Mouse (Mus musculus) inflammation-experienced regulatory T-cells, adult 6 months (primary cell): ENCODE results near the gene Kcnq5. TPM values are rescaled to one million over a fixed set of nuclear protein-coding genes. Genes with fewer than 3 reads are reported as not detected.
"Not testable (repeated sequence)": the region's sequence is repeated elsewhere in the genome, so short reads cannot be mapped to it uniquely, and the experiment has no call there.

Experiments
- ATAC-seq: one replicate; pipeline ENCODE4 v1.8.0; 2017
- polyA plus RNA-seq, 3 experiments: library from polyadenylated mRNA; unstranded; fragments of 100-300 nt; shearing (Covaris generic); gene quantifications; one replicate each; pipeline ENCODE4 v1.2.1; 2017

Gene Kcnq5
- polyA plus RNA-seq, 3 experiments from 2014 or later, result 1.9 to 7.1 (median 4.6) TPM

DNA sequence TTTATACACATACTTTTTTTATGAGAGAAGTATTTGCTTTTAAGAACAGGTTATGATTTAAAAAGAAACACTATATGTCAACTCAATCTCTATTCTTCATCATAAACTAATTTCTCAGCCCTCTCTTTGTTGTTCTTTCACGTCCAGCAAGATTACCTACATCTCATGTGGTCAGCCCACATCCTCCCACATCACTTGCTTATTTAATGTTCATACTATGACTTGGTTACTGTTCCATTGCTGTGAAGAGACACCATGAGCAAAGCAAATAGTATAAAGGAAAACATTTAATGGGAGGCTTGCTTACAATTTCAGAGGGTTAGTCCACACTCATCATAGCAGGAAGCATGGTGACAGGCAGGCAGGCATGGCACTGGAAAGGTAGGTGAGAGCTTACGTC is 124.4 kb downstream of the Kcnq5 start:
- ATAC-seq, result peak; percentile 58

DNA sequence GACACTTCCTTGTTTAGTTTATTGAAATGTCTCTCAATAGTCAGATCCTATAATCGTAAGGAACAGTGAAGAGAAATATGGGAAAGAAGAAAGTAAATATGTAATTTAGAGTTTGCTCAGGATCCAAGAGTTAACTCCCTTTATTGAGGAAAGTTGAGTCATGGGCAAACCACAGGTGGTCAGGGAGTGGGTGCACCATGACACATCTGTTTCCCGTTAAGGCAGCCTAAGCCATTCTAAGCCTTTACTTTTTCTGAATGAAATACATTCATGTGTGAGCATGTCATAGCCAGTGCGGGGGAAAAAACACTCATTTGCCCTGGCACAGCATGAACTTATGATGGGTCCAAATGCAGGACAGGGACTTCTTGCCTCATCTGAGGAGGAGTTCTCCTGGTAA is 125.4 kb downstream of the Kcnq5 start:
- ATAC-seq, result no peak

DNA sequence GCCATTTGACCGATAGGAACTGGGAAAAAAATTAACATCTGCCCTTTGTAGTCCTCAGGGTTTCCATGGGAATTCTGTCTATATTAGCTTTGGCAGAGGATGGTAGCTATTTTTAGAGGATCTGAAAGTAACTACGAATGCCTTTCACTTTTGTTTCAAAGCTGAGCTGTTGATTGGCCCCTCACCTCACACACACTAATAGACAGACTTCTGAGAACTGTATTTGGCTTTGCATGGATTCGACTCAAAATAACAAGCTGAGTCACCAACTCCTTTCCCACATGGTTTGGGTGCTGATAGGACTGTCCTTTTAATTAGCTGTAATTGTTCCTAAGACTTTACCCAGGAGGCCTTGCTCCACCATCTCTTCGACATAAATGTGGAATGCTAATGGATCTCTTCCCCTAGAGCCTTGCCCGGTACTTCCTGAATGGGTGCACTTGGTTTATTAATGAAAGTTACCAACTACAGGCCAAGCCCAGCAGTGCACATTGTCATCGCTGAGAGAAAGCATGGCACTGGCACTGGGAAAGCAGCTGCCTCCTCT is 131.8 kb downstream of the Kcnq5 start:
- ATAC-seq, result peak; percentile 94

DNA sequence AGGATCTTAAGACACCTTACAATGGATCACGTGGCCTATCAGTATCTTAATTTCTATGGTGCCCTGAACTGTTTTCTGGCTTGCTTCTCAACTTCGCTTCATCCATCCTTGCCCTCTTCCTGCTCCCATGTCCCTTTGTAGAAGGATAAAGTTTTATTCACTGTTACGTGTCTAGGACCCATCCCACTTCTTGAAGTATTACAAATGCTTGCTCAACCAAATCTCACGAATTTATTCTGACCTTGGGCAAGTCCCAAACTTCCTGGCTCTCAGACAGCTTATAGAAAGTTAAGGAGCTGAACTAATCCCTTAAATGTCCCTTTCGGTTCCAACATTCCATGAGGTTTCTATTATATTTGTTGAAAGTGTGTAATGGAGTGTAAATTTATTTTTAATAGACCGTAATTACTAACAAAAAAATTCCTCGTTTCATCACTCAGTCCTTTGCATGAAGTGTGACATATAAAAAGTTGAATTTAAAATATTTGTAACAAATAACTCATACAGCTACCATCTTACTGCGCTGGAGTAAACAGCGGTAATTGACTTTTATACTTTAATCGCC is 141.6 kb downstream of the Kcnq5 start:
- no peak for ATAC-seq

DNA sequence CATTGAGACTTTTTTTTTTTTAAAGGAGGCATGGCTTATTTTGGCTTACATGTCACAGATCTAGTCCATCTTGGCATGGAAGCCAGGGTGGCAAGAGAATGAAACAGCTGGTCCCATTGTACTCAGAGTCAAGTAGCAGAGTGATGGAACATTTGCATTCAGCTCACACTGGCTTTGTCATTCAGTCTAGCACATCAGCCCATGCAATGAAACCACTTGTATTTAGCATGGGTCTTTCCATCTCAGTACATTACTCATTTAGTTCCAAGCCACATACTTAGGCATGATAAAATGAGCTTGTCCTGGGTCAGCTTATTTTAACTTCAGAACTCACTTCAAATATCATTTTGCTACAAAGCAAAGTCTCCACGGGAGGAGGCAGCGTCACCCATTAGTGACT is 156.7 kb downstream of the Kcnq5 start:
- ATAC-seq, result no peak

DNA sequence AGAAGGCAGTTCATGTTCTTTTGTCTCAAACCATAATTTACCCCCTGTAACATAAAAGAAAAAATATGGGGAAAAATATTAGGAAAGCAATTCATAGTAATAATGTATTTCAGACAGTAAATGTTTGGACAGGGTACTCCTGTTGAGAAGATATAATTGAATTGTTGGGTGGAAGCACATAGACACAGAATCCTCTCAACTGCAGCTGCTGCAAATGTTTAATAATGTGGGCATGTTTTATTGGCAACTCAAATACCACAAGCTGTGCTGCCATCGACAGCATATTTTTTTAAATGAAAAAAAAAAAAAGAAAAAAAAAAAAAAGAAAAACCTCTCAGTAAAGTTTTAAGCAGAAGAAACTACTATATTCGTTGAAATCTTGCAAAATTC is 157.3 kb downstream of the Kcnq5 start:
- no peak for ATAC-seq

DNA sequence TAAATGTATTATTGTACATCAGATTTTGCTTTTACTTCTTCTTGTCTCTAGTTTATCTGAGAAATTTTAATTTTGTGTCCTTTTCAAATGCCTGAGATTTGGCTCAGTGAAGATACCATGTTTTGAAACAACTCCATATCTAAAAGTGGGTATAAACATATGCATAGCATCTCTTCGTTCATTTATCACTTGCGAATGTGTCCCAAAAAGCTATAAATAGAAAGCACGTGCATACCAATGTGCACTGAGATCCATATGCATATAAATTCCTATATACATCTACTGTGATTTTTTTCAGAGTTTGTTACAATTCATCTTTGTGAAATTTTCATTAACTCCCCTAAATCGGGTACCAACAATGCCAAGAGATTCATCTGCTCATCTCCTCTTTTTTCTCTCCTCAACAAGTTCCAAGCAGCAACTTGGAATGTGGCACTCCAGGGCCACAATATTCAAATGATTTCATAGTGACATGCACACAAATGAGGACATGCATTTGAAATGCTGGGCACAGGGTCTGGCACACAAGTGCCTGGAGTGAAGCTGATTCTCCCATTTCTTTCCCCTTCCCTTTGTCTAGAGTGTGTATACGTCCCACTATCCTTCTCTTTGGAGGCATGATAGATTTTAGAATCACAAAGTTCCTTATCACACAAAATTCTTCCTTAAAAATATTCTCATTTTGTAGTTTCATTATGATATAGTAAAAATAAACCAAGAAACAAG is 157.8 kb downstream of the Kcnq5 start:
- no peak for ATAC-seq

DNA sequence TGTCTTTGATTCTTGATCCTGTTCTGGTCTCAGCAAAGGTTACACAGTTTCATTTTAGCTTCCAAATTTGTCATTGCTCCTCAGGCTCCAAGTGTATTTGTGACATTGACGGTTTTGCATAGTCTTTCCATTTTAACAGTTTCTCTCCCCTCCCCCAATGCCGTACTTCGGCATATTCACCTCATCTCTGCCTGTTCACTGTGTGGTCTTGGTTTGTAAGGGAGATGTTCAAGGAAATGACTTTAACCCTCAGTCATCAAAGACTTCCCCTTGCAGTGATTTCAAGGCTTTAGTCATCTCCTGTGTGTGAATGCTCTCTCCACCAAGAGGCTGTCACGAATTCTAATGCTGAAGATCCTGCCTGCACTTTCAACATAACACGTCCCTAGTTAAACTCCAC is 181.0 kb downstream of the Kcnq5 start:
- peak; percentile 64 for ATAC-seq

DNA sequence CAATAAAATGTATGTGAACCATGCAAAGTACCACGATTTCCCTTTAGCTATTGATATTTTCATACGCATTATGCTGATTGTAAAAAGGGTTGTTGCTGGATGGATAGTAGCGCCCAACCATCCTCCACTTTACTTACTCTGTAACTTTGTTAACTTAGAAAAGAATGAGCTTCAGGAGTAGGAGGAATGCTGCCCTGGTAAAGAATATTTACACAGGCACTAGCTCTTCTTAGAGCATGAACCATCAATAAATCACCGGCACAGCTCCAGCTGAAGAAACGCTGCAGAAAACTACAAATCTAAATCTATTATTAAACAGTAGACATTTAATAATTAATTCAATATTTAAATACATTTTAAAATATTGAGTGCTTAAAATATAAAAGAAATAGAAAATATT is 184.2 kb downstream of the Kcnq5 start:
- ATAC-seq, result no peak

DNA sequence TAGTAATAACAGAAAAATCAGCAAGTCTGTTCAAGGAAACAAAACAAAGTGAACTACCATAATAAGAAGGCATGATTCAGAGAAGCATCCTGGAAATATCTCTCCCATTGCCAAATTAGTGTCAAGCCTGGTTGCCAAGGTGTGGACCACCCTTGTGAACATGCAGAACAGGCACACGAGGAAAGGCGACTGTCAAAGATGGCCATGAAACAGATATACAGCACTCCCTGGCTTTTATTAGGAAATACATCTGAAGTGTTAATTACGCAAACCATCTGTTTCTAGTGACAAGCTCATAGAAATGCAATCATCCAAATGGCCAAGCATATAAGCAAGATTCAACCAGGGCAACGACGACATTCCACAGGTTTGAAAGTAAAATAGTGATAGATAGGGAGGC is 187.8 kb downstream of the Kcnq5 start:
- ATAC-seq, result no peak

DNA sequence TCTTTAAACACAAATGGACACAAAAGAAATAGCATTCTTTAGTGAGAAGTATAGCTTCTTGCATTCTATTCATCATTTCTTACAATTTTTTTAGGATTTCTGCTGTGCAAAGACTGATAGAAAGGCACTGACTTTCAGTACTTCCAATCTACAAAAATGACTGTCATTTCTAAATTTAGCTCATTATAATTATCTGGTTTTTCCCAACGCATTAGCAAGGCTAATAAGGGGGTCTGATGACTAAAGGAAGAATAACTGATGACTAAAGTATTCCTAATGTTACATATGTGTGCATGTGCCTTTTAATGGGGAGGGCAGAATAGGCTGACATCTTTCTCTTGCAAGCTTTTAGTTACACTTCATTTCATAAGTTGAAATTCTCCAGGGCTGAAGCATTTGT is 191.2 kb downstream of the Kcnq5 start:
- ATAC-seq, result no peak

DNA sequence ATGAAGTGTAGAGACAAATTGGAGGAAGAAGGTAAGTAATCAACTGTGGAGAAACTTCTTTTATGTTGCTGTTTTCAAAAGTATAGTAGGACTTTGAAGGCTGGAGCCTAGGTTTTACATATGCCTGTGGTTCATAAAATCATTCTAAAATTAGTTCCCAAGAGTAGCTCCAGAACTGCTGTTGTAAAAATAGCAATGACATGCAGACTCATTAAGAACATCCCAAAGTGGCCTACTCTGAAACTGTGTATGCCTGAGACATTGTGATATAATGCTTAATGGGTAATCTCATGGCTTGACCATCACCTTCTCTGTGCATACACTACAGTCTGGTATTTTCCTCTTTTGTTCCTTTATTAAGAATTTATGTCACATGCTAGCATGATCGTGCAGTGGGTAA is 212.4 kb downstream of the Kcnq5 start:
- ATAC-seq, result no peak

DNA sequence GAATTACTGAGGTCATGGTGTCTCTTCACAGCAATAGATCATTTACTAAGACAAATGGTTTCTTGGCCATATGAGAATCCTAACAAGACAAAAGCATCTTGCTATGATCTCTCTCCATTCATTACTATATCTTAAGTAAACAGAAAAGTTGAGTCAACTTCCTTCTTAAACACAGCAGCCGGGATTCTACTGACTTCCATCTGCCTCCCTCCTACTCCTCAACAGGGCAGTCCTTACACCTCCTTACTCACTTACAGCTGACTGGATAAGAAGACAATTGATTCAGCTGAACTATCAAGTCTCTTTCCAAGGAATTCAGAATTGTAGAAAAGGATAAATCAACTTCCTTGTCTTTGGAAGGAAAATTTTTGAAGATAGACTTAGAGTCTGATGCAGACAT is 232.6 kb downstream of the Kcnq5 start:
- ATAC-seq, result no peak

DNA sequence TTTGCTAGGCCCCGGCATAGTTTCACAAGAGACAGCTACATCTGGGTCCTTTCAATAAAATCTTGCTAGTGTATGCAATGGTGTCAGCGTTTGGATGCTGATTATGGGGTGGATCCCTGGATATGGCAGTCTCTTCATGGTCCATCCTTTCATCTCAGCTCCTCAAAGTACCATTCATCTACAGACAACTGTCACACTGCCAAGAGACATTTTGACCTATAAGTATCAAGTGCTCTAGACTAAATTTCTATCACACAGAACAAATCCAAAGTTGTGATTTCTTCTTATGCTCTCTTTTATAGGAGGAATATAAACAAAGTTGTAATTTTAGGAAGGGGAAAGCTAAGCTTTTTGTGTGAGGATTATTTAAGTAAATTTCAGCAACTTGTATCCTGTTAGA is 238.5 kb downstream of the Kcnq5 start:
- not testable (repeated sequence) for ATAC-seq

DNA sequence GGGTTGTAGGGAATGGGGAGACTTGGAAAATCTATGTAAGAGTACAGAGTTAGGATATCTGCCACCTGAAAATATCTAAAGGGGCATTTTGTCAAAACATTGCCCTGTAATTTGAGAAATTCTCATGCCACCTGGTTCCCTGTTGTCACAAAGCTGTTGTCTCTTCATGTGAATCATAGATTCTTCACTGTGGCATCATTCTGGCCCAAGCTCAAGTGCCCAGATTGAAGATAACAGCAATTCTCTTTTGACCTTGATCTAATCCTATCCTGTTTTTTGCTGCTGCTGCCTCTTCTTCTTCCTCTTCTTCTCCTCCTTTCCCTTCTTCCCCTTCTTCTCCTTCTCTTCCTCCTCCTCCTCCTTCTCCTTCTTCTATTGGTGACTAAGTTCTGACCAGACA is 240.5 kb downstream of the Kcnq5 start:
- ATAC-seq, result no peak

DNA sequence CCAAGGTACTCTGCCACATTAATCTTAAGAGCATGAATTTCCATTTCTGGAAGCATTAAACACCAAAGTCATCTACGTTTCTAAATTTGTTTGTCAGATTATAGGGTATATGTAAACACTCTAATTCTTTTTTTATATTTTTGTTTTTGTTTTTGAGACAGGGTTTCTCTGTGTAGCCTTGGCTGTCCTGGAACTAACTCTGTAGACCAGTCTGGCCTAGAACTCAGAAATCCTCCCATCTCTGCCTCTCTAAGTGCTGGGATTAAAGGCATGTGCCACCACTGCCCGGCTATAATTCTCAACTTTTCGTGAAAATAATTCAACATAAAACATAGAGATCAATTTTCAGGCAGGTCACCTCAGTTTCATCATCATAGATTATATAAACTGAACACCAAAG is 246.9 kb downstream of the Kcnq5 start:
- no peak for ATAC-seq

DNA sequence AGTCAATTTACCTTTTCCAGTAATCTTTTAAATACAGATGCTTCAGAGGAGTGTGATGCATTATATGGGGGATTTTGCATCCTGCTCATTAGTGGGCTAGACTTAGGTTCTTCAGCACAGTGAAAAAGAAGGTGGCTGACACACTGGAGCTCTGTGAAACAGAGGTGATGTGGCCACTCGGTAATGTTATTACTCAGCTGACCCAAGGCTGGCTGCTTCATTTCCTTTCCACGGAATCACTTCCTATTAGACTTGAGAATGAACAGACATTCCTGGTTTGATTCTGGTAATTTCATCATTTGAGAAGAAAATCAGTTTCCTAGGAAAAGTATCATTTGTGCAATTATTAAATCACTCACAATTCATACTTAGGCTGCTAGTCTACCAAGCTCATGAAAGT is 249.0 kb downstream of the Kcnq5 start:
- ATAC-seq, result no peak

DNA sequence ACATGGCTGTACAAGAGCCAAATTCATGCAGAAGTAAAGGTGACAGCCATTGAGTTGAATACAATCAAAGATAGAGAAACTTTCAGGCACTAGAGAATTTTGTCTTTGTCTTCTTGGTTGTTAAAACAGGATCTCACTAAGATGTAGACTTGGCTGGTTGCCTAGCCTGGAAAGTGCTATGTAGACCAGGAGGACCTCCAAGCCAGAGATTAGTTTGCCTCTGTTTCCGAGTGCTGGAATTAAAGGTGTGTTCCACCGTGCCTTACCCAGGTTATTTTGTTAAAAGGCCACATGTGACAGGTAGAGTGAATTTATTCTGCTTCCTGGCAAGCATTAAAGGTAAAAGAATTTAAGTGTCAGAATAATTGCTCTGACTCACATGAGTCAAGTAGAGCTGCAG is 271.3 kb downstream of the Kcnq5 start:
- no peak for ATAC-seq

DNA sequence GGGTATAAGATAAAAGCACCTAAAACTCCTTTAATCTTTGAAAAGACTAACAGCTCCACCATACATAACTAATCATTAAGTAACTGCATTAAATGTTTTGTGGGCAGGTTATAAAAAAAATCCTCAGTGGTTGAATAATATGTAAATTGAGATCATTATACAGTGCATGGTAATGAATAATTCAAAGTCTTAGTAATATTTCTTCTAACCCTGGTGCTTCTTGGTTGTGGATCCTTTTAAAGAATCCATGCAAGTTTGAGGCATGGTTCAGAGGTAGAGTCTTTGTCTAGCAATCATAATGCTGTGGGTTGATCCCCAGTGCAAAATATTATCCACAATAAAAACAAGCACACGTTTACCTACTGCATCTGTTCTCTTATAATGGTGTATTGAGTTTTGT is 272.8 kb downstream of the Kcnq5 start:
- ATAC-seq, result no peak

DNA sequence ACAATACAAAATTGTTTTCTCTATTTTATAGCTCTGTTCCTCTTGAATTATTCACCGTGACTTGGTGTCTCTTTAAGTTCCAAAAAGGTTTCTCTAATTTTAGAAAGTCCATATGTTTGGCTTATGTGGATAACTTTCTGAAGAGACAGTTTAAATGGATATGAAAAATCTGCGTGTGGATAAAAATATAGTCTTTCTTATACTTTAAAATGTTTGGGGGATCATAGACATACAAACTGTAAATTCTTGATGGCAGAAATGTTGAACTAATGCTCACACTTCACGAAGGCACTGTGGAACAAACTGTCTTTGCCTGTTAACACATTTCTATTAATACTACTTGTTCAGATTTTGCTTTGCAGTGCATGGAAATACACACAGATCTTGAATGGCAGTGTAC is 277.3 kb downstream of the Kcnq5 start:
- ATAC-seq, result no peak

DNA sequence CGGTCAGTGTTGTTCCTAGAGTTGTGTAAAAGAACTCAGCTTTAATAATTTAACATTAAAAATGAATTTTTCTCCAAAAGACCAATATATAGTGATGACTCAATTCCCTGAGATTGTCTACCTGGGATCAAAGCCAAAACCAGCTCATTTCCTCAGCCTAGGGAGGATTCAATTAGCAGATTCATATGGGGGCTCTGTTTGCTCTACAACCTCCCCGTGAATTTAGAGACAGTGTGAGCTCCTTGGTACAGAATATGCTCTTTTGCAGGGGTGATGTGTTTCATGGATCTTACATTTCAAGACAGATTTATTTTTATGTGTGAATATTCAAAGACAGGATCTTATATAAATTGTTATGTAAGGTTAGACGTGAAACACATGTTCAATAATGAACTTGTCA is 284.9 kb downstream of the Kcnq5 start:
- no peak for ATAC-seq

DNA sequence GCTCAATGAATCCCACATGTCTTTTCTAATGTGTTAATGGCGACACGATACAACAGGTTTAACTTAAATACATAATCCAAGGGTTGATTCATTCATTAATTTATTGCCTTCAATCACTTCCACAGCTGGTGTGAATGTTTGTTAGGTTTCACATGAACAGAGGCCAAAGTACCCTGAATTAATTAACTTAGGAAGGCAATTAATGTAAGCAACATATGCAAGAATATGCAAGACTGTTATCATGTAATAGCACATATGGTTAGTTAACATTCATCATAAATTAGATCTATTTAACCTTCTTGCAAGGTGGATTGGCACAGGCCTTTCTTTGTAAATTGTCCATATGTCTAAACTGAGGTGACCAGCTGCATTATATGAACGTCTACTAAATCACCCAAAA is 300.9 kb downstream of the Kcnq5 start:
- ATAC-seq, result no peak

DNA sequence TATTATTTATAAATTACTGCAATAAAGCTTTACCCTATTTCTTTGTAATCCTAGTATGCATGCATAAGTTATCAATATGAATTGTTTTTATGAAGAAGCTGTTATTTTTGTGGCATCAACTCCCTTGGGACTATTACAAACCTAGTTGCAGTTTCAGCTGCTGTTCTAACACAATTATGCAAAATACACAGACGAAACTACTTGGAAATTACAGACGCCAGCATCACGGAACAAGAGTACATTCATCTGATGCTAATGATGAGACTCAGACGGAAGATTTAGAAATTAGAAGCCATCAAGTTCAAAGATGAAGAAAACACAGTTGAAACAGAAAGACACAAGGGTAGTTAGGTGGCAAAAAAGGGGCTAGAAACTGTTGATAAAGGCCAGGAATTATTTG is 310.9 kb downstream of the Kcnq5 start:
- ATAC-seq, result peak; percentile 21

DNA sequence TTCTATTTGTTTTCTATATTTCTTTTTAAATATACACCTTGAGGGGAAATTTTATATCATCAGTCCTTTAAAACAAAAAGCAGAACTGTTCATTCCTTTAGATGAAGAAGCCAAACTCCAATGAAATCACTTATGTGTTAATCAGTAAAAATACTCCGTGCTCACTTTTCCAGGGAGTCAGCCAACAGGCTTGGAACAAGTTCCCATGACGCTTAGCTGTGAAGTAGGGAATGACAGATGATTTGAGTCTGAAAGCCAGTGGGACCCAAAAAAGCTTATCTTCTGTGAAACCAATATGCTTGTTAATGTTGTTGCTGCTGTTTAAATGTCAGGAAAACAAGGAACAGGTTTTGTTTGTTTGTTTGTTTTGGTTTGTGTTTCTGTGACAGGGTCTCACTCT is 326.3 kb downstream of the Kcnq5 start:
- no peak for ATAC-seq

DNA sequence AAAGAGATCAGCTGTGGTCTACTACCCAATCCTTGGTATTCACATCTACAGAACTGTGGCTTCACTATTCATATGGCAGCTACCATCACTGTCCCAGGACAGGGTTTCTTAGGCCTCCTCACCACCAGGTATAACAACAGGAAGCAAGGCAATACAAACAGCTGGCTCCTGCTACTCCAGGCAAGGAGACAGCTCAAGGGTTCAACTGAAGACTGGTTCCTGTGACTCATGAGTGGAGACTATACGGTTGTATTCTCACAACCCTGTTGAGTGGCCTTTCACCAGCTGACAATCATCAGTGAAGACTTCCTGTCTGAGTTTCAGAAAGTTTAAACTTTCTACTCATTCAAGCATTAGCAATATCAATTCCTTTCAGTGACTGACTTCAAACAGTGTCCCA is 327.7 kb downstream of the Kcnq5 start:
- peak; percentile 55 for ATAC-seq
